Mouse (Mus musculus) CH12.LX (cell line): ENCODE data around the gene Bscl2. TPM values are rescaled to one million over a fixed set of nuclear protein-coding genes. Genes with fewer than 3 reads are reported as not detected.
A peak's percentile ranks its signal among the peaks of the same experiment; 100 is the strongest.

Source experiments
- DNase-seq: peaks from one replicate; pipeline ENCODE4 v3.0.0-alpha.2; 2013; ENCODE audit errors: extremely low read depth
- H3K27ac ChIP-seq: 2 replicates; pipeline ENCODE4 v1.5.1; 2012; ENCODE audit warnings: low read depth, mild to moderate bottlenecking, control low read depth, moderate library complexity; ENCODE audit not compliant: insufficient read depth
- H3K27me3 ChIP-seq: replicated peaks from 2 replicates; pipeline ENCODE3; 2012; ENCODE audit warnings: inconsistent platforms
- H3K36me3 ChIP-seq, 2 experiments: replicated peaks in 1 of 2; 2 replicates each; pipeline versions ENCODE3 to v1.6.1; 2012; ENCODE audit warnings: inconsistent platforms in 1 of 2, low read length in 1 of 2, mild to moderate bottlenecking in 1 of 2, mixed read lengths in 1 of 2, moderate library complexity in 1 of 2; ENCODE audit not compliant: control insufficient read depth in 1 of 2, insufficient read depth in 1 of 2
- H3K4me1 ChIP-seq, 2 experiments: 2 replicates each; pipeline ENCODE4 v1.6.1; 2012; ENCODE audit warnings: inconsistent platforms in 1 of 2, moderate library complexity in 1 of 2; ENCODE audit not compliant: insufficient read depth in 2 of 2, control insufficient read depth in 1 of 2
- H3K4me2 ChIP-seq: 2 replicates; pipeline ENCODE4 v1.6.1; 2012; ENCODE audit warnings: low read depth, mild to moderate bottlenecking, control low read depth; ENCODE audit not compliant: poor library complexity, insufficient read depth, severe bottlenecking
- H3K4me3 ChIP-seq, 3 experiments: fragments of 150-350 bp in 1 of 3; sonication (generic) in 1 of 3; replicated peaks in 1 of 3; 2 replicates each; pipeline versions ENCODE3 to v1.5.1; 2011 to 2012; ENCODE audit warnings: low read depth in 2 of 3, low read length in 2 of 3, mild to moderate bottlenecking in 2 of 3, moderate library complexity in 2 of 3, control low read depth in 1 of 3, improper control_type of control experiment in 1 of 3, inconsistent platforms in 1 of 3, mixed read lengths in 1 of 3; ENCODE audit not compliant: poor library complexity in 1 of 3
- H3K79me2 ChIP-seq: replicated peaks from 2 replicates; pipeline ENCODE4 v1.6.1; 2012; ENCODE audit warnings: mild to moderate bottlenecking, moderate library complexity; ENCODE audit not compliant: control insufficient read depth, poor library complexity, insufficient read depth, severe bottlenecking; ENCODE audit errors: extremely low read depth
- H3K9ac ChIP-seq: 2 replicates; pipeline ENCODE4 v1.6.1; 2012; ENCODE audit warnings: low read depth, mild to moderate bottlenecking, control low read depth, moderate library complexity; ENCODE audit not compliant: insufficient read depth
- H3K9me3 ChIP-seq: replicated peaks from 2 replicates; pipeline ENCODE3; 2012; ENCODE audit warnings: low read length, inconsistent platforms, mixed read lengths
- CTCF ChIP-seq, 2 experiments: IDR thresholded peaks in 1 of 2; conservative IDR thresholded peaks in 1 of 2; 2 replicates each; pipeline ENCODE4 v1.5.1; 2011 to 2012; ENCODE audit warnings: low read depth in 2 of 2, low read length in 2 of 2, improper control_type of control experiment in 1 of 2, inconsistent platforms in 1 of 2, mild to moderate bottlenecking in 1 of 2, moderate library complexity in 1 of 2
- E2F4 ChIP-seq: IDR thresholded peaks from 2 replicates; pipeline ENCODE4 v1.6.1; 2011; ENCODE audit warnings: low read depth, low read length, improper control_type of control experiment; ENCODE audit not compliant: insufficient replicate concordance
- ELF1 ChIP-seq: IDR thresholded peaks from 2 replicates; pipeline ENCODE4 v1.6.1; 2014; ENCODE audit warnings: low read depth, mild to moderate bottlenecking, inconsistent platforms, low read length, improper control_type of control experiment
- JUN ChIP-seq: IDR thresholded peaks from 2 replicates; pipeline ENCODE4 v1.6.1; 2011; ENCODE audit warnings: low read depth, mild to moderate bottlenecking, low read length, improper control_type of control experiment, moderate library complexity; ENCODE audit not compliant: insufficient read depth
- JUND ChIP-seq: conservative IDR thresholded peaks from 2 replicates; pipeline ENCODE4 v1.6.1; 2011; ENCODE audit warnings: low read depth, low read length, improper control_type of control experiment
- KAT2A ChIP-seq: IDR thresholded peaks from 2 replicates; pipeline ENCODE4 v1.6.1; 2012; ENCODE audit warnings: low read length, improper control_type of control experiment, inconsistent platforms; ENCODE audit not compliant: insufficient replicate concordance
- MAFK ChIP-seq: IDR thresholded peaks from 2 replicates; pipeline ENCODE4 v1.6.1; 2011; ENCODE audit warnings: low read length, improper control_type of control experiment; ENCODE audit not compliant: insufficient replicate concordance
- MAZ ChIP-seq: IDR thresholded peaks from 2 replicates; pipeline ENCODE4 v1.6.1; 2012; ENCODE audit warnings: low read depth, mild to moderate bottlenecking, inconsistent platforms, low read length, improper control_type of control experiment, moderate library complexity
- RAD21 ChIP-seq: IDR thresholded peaks from 2 replicates; pipeline ENCODE4 v1.6.1; 2011; ENCODE audit warnings: low read depth, mild to moderate bottlenecking, low read length, improper control_type of control experiment, moderate library complexity
- SMC3 ChIP-seq: IDR thresholded peaks from 2 replicates; pipeline ENCODE4 v1.6.1; 2011; ENCODE audit warnings: low read depth, low read length, improper control_type of control experiment
- TBP ChIP-seq: conservative IDR thresholded peaks from 2 replicates; pipeline ENCODE4 v1.6.1; 2011; ENCODE audit warnings: low read depth, low read length, improper control_type of control experiment
- TCF12 ChIP-seq: IDR thresholded peaks from 2 replicates; pipeline ENCODE4 v1.6.1; 2014; ENCODE audit warnings: low read depth, mild to moderate bottlenecking, inconsistent platforms, low read length, improper control_type of control experiment
- UBTF ChIP-seq: IDR thresholded peaks from 2 replicates; pipeline ENCODE4 v1.6.1; 2012; ENCODE audit warnings: low read depth, mild to moderate bottlenecking, inconsistent platforms, low read length, improper control_type of control experiment, moderate library complexity
- USF2 ChIP-seq: conservative IDR thresholded peaks from 2 replicates; pipeline ENCODE4 v1.6.1; 2011; ENCODE audit warnings: low read depth, low read length, improper control_type of control experiment
- ZC3H11A ChIP-seq: IDR thresholded peaks from 2 replicates; pipeline ENCODE4 v1.6.1; 2012; ENCODE audit warnings: low read depth, mild to moderate bottlenecking, inconsistent platforms, low read length, improper control_type of control experiment
- ZKSCAN1 ChIP-seq: IDR thresholded peaks from 2 replicates; pipeline ENCODE4 v1.6.1; 2012; ENCODE audit warnings: low read depth, inconsistent platforms, low read length, improper control_type of control experiment, borderline replicate concordance
- ZMIZ1 ChIP-seq: IDR thresholded peaks from 2 replicates; pipeline ENCODE4 v1.6.1; 2012; ENCODE audit warnings: low read depth, mild to moderate bottlenecking, inconsistent platforms, low read length, improper control_type of control experiment
- ZNF384 ChIP-seq: IDR thresholded peaks from 2 replicates; pipeline ENCODE4 v1.6.1; 2012; ENCODE audit warnings: low read depth, low read length, improper control_type of control experiment, inconsistent platforms
- dilution Hi-C: fragments of 300-500 bp; cut with MboI; formaldehyde crosslinking; loops from 2 replicates; pipeline ENCODE4 v1.14.3; 2020; ENCODE audit warnings: low sequenced_read_pairs; ENCODE audit not compliant: extremely low pct_unique_long_range_greater_than_20kb, extremely low pct_ligation_motif_present
- in situ Hi-C: fragments of 300-500 bp; cut with MboI; formaldehyde crosslinking; loops from 3 replicates; pipeline ENCODE4 v1.14.3; 2019; ENCODE audit warnings: low sequenced_read_pairs, low pct_ligation_motif_present, low pct_unique_long_range_greater_than_20kb, mixed read lengths
- polyA plus RNA-seq: library from polyadenylated mRNA; unstranded; fragments of >175 nt; gene quantifications from 2 replicates; pipeline ENCODE4 v1.2.1, GENCODE M21; 2012; ENCODE audit warnings: low read depth; ENCODE audit not compliant: insufficient read length
- total RNA-seq, 2 experiments: library from RNA; depleted of rRNA; stranded (reverse); fragments of 300-350 nt in 1 of 2; fragments of >200 nt in 1 of 2; gene quantifications; 2 replicates each; pipeline ENCODE4 v1.2.3; 2012 to 2014

Gene Bscl2
- total and polyA plus RNA-seq, 3 experiments = 30.9 to 117 (median 51.6) TPM

DNA sequence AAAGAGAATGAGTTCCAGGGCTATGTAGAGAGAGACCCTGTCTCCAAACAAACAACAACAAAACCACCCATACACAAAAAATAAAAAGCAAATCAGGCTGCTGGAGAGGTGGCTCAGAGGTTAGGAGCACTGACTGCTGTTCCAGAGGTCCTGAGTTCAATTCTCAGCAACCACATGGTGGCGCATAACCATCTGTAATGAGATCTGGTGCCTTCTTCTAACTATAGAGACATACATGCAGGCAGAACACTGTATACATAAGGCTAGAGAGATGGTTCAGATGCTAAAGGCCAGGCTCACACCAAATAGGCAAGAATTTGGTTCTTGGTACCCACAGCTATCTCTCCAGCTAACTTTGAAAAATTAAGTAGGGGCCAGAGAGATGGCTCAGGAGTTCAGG, 21.8 kb downstream of the Bscl2 start:
- H3K36me3 ChIP-seq = no peaks in the 10 kb centered on the region
- in situ Hi-C loops = loop anchor here (5.0 kb wide), 1 partner anchor 243 kb away; no protein-coding TSS in a partner anchor
- H3K4me3 ChIP-seq = no peak overlapping the region
- H3K9ac ChIP-seq = no peak overlapping the region
- no peak for DNase-seq
- H3K4me2 ChIP-seq = no peak overlapping the region
- dilution Hi-C loops = no loop called here
- no peaks in the 10 kb centered on the region for H3K79me2 ChIP-seq
- H3K27ac ChIP-seq = no peak overlapping the region
- H3K4me1 ChIP-seq = no peaks in the 10 kb centered on the region; a peak in 1 of 4 replicates
- no peaks in the 10 kb centered on the region for H3K27me3 ChIP-seq
- H3K9me3 ChIP-seq = no peaks in the 10 kb centered on the region
- TF ChIP-seq KAT2A (no peak), TBP (no peak), ELF1 (no peak), ZKSCAN1 (no peak), MAFK (no peak), ZNF384 (no peak), UBTF (no peak), MAZ (no peak), ZMIZ1 (no peak), TCF12 (no peak), ZC3H11A (no peak), SMC3 (peak; percentile 78), E2F4 (no peak), CTCF (conservative IDR thresholded peaks at IDR 0.05 in 1 of 2, IDR thresholded peaks at IDR 0.05 in 1 of 2; ENCODE audit: low read depth in 2 of 2, low read length in 2 of 2) (peak; percentile 10 to 74; a peak in 2 of 4 replicates), JUND (no peak), JUN (no peak), RAD21 (peak; percentile 65), USF2 (no peak)

DNA sequence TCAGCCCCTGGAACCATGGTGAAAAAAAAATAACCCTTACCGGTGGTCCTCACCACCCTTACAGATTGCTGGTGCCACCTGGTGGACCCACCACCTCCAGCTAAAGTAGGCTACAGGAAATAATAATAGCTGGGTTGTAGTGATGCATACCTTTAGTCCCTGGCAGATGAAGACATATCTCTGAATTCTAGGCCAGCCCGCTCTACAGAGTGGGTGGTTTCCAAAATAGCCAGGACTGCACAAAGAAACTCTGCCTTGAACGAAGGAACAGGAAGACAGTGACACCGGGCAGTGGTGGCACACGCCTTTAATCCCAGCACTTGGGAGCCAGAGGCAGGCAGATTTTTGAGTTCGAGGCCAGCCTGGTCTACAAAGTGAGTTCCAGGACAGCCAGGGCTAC, 27.0 kb downstream of the Bscl2 start:
- H3K27ac ChIP-seq = no peak overlapping the region
- H3K4me2 ChIP-seq = no peak overlapping the region
- no peak overlapping the region for H3K4me3 ChIP-seq
- DNase-seq = no peak
- no peaks in the 10 kb centered on the region for H3K9me3 ChIP-seq
- H3K9ac ChIP-seq = no peak overlapping the region
- H3K4me1 ChIP-seq = no peaks in the 10 kb centered on the region; a peak in 1 of 4 replicates
- no peaks in the 10 kb centered on the region for H3K79me2 ChIP-seq
- dilution Hi-C loops (no loop called here), in situ Hi-C loops (no loop called here)
- TF ChIP-seq E2F4 (no peak), CTCF (conservative IDR thresholded peaks at IDR 0.05 in 1 of 2, IDR thresholded peaks at IDR 0.05 in 1 of 2; ENCODE audit: low read depth in 2 of 2, low read length in 2 of 2) (peak in 1 of 2 experiments; percentile 34; a peak in 2 of 4 replicates)
- H3K27me3 ChIP-seq = no peaks in the 10 kb centered on the region
- H3K36me3 ChIP-seq = no peaks in the 10 kb centered on the region
